Mouse (Mus musculus) small intestine, adult 2 months (tissue): ENCODE results near the gene Metap1.

Experiments
- CTCF ChIP-seq: fragments of 200-500 bp; IDR thresholded peaks from 2 replicates; pipeline ENCODE4 v1.5.1; 2012; ENCODE audit warnings: low read depth, mild to moderate bottlenecking, control low read depth, inconsistent platforms, low read length, moderate library complexity, mixed read lengths; ENCODE audit not compliant: insufficient replicate concordance, insufficient read length; ENCODE audit errors: extremely low read depth
- POLR2A ChIP-seq: fragments of 200-500 bp; IDR thresholded peaks from 2 replicates; pipeline ENCODE4 v1.6.1; 2012; ENCODE audit warnings: low read depth, mild to moderate bottlenecking, control low read depth, inconsistent platforms, low read length, moderate library complexity

- TF ChIP-seq CTCF (no peak), POLR2A (no peak)
These were observed 7.6 kb downstream of the Metap1 start for GRCm38 (mm10) chr3:138481526-138482284.
